Mouse (Mus musculus): ENCODE results near the gene Atg10. TPM values are rescaled to one million over a fixed set of nuclear protein-coding genes. Genes with fewer than 3 reads are reported as not detected.

Atg10 gene
- polyA plus RNA-seq, 2 experiments = 0.94 to 2.8 TPM

- Histone ChIP-seq H3K4me3 (ENCODE audit: insufficient read depth in 1 of 2, low read depth in 2 of 2, low read length in 2 of 2) (no peak overlapping the region), H3K9me3 (ENCODE audit: control insufficient read depth, low read length) (no peaks in the 10 kb centered on the region), H3K27ac (no peak overlapping the region), H3K4me1 (replicated peaks; ENCODE audit: control insufficient read depth in 2 of 2, insufficient read depth in 2 of 2, low read length in 1 of 2) (no peaks in the 10 kb centered on the region), H3K36me3 (replicated peaks; ENCODE audit: control insufficient read depth, insufficient read depth, low read depth) (no peaks in the 10 kb centered on the region), H3K9ac (replicated peaks) (no peak overlapping the region), H3K4me2 (ENCODE audit: low read depth) (no peak overlapping the region), H3K27me3 (ENCODE audit: control insufficient read depth, insufficient read depth, low read length) (no peaks in the 10 kb centered on the region)
- WGBS (ENCODE audit: insufficient replicate concordance) = 70% methylated on average over 5 of the region's 5 CpGs
- ATAC-seq (ENCODE audit: insufficient read depth) = no peak
- TF ChIP-seq CTCF (IDR thresholded peaks at IDR 0.05; ENCODE audit: low read depth) (no peak), EP300 (IDR thresholded peaks at IDR 0.05; ENCODE audit: low read depth) (no peak)
- DNase-seq (ENCODE audit: low read depth in 3 of 3, low spot score in 3 of 3) = no peak
Observed at GRCm38 (mm10) chr13:91046851-91047250, 176.9 kb downstream of the Atg10 start.

- Histone ChIP-seq H3K36me3 (replicated peaks; ENCODE audit: control insufficient read depth, insufficient read depth, low read depth) (no peaks in the 10 kb centered on the region), H3K9me3 (ENCODE audit: control insufficient read depth, low read length) (no peaks in the 10 kb centered on the region), H3K9ac (replicated peaks) (no peak overlapping the region), H3K4me3 (ENCODE audit: insufficient read depth in 1 of 2, low read depth in 2 of 2, low read length in 2 of 2) (no peak overlapping the region), H3K27ac (no peak overlapping the region), H3K4me1 (replicated peaks; ENCODE audit: control insufficient read depth in 2 of 2, insufficient read depth in 2 of 2, low read length in 1 of 2) (no peaks in the 10 kb centered on the region), H3K27me3 (ENCODE audit: control insufficient read depth, insufficient read depth, low read length) (no peaks in the 10 kb centered on the region), H3K4me2 (ENCODE audit: low read depth) (no peak overlapping the region)
- DNase-seq (ENCODE audit: low read depth in 3 of 3, low spot score in 3 of 3) (no peak), ATAC-seq (ENCODE audit: insufficient read depth) (no peak)
- 46% methylated on average over 1 of the region's 1 CpGs for WGBS (ENCODE audit: insufficient replicate concordance)
- no peak for TF ChIP-seq EP300 (IDR thresholded peaks at IDR 0.05; ENCODE audit: low read depth)
- no peak for TF ChIP-seq CTCF (IDR thresholded peaks at IDR 0.05; ENCODE audit: low read depth)
Observed at GRCm38 (mm10) chr13:91041236-91041635, 182.5 kb downstream of the Atg10 start.

- Histone ChIP-seq H3K9me3 (ENCODE audit: control insufficient read depth, low read length) (no peaks in the 10 kb centered on the region), H3K27me3 (ENCODE audit: control insufficient read depth, insufficient read depth, low read length) (no peaks in the 10 kb centered on the region), H3K36me3 (replicated peaks; ENCODE audit: control insufficient read depth, insufficient read depth, low read depth) (no peaks in the 10 kb centered on the region), H3K4me3 (ENCODE audit: insufficient read depth in 1 of 2, low read depth in 2 of 2, low read length in 2 of 2) (no peak overlapping the region), H3K27ac (no peak overlapping the region), H3K4me1 (replicated peaks; ENCODE audit: control insufficient read depth in 2 of 2, insufficient read depth in 2 of 2, low read length in 1 of 2) (no peaks in the 10 kb centered on the region), H3K4me2 (ENCODE audit: low read depth) (no peak overlapping the region), H3K9ac (replicated peaks) (no peak overlapping the region)
- TF ChIP-seq CTCF (IDR thresholded peaks at IDR 0.05; ENCODE audit: low read depth) (no peak), EP300 (IDR thresholded peaks at IDR 0.05; ENCODE audit: low read depth) (no peak)
- no peak for ATAC-seq (ENCODE audit: insufficient read depth)
- DNase-seq (ENCODE audit: low read depth in 3 of 3, low spot score in 3 of 3) = no peak
Observed at GRCm38 (mm10) chr13:91040421-91040820, 183.3 kb downstream of the Atg10 start.

- Histone ChIP-seq H3K9me3 (ENCODE audit: control insufficient read depth, low read length) (no peaks in the 10 kb centered on the region), H3K27ac (no peak overlapping the region), H3K27me3 (ENCODE audit: control insufficient read depth, insufficient read depth, low read length) (no peaks in the 10 kb centered on the region), H3K4me1 (replicated peaks; ENCODE audit: control insufficient read depth in 2 of 2, insufficient read depth in 2 of 2, low read length in 1 of 2) (no peaks in the 10 kb centered on the region), H3K36me3 (replicated peaks; ENCODE audit: control insufficient read depth, insufficient read depth, low read depth) (no peaks in the 10 kb centered on the region), H3K4me2 (ENCODE audit: low read depth) (no peak overlapping the region), H3K9ac (replicated peaks) (no peak overlapping the region), H3K4me3 (ENCODE audit: insufficient read depth in 1 of 2, low read depth in 2 of 2, low read length in 2 of 2) (no peak overlapping the region)
- 57% methylated on average over 11 of the region's 11 CpGs for WGBS (ENCODE audit: insufficient replicate concordance)
- no peak for DNase-seq (ENCODE audit: low read depth in 3 of 3, low spot score in 3 of 3)
- ATAC-seq (ENCODE audit: insufficient read depth) = no peak
- TF ChIP-seq EP300 (IDR thresholded peaks at IDR 0.05; ENCODE audit: low read depth) (no peak), CTCF (IDR thresholded peaks at IDR 0.05; ENCODE audit: low read depth) (peak; percentile 37)
Observed at GRCm38 (mm10) chr13:91039201-91039807, 184.5 kb downstream of the Atg10 start.

- ATAC-seq (ENCODE audit: insufficient read depth) (no peak), DNase-seq (ENCODE audit: low read depth in 3 of 3, low spot score in 3 of 3) (no peak)
- TF ChIP-seq EP300 (IDR thresholded peaks at IDR 0.05; ENCODE audit: low read depth) (no peak), CTCF (IDR thresholded peaks at IDR 0.05; ENCODE audit: low read depth) (no peak)
- no peaks in the 10 kb centered on the region for H3K36me3 ChIP-seq (replicated peaks; ENCODE audit: control insufficient read depth, insufficient read depth, low read depth)
- no peak overlapping the region for H3K4me2 ChIP-seq (ENCODE audit: low read depth)
- H3K4me1 ChIP-seq (replicated peaks; ENCODE audit: control insufficient read depth in 2 of 2, insufficient read depth in 2 of 2, low read length in 1 of 2) = no peaks in the 10 kb centered on the region
- H3K27ac ChIP-seq = no peak overlapping the region
- H3K9me3 ChIP-seq (ENCODE audit: control insufficient read depth, low read length) = no peaks in the 10 kb centered on the region
- no peak overlapping the region for H3K4me3 ChIP-seq (ENCODE audit: insufficient read depth in 1 of 2, low read depth in 2 of 2, low read length in 2 of 2)
- 61% methylated on average over 5 of the region's 5 CpGs for WGBS (ENCODE audit: insufficient replicate concordance)
- H3K27me3 ChIP-seq (ENCODE audit: control insufficient read depth, insufficient read depth, low read length) = no peaks in the 10 kb centered on the region
- no peak overlapping the region for H3K9ac ChIP-seq (replicated peaks)
Observed at GRCm38 (mm10) chr13:91038636-91039035, 185.1 kb downstream of the Atg10 start.
